Mouse (Mus musculus) liver, postnatal 0 days (tissue): ENCODE results near the gene Slc24a2. TPM values are rescaled to one million over a fixed set of nuclear protein-coding genes. Genes with fewer than 3 reads are reported as not detected.
A peak's percentile ranks its signal among the peaks of the same experiment; 100 is the strongest.

Experiments used
- ATAC-seq: fragments of 200-750 bp; cut with Nextera tagmentation; 2 replicates; pipeline ENCODE4 v1.8.0; 2017; ENCODE audit warnings: mild to moderate bottlenecking, moderate library complexity
- DNase-seq: peaks from one replicate; pipeline ENCODE4 v3.0.0-alpha.2; 2016
- H3K27ac ChIP-seq: fragments of 300-500 bp; sonication (generic); 2 replicates; pipeline ENCODE4 v1.5.1; 2014; ENCODE audit warnings: antibody characterized with exemption, moderate library complexity, mild to moderate bottlenecking, low read depth
- H3K27me3 ChIP-seq: fragments of 300-500 bp; sonication (generic); 2 replicates; pipeline ENCODE4 v1.6.1; 2014; ENCODE audit warnings: low read length, control low read depth, mixed read lengths; ENCODE audit not compliant: insufficient read depth
- H3K36me3 ChIP-seq: fragments of 300-500 bp; sonication (generic); replicated peaks from 2 replicates; pipeline ENCODE4 v1.6.1; 2014; ENCODE audit warnings: mild to moderate bottlenecking, control low read depth, low read length, moderate library complexity, mixed read lengths; ENCODE audit not compliant: insufficient read depth
- H3K4me1 ChIP-seq: fragments of 300-500 bp; sonication (generic); 2 replicates; pipeline ENCODE4 v1.6.1; 2014; ENCODE audit warnings: antibody characterized with exemption, mild to moderate bottlenecking, control low read depth; ENCODE audit not compliant: insufficient read depth
- H3K4me2 ChIP-seq: fragments of 300-500 bp; sonication (generic); 2 replicates; pipeline ENCODE4 v1.6.1; 2014; ENCODE audit warnings: low read depth, mild to moderate bottlenecking, low read length, moderate library complexity, mixed read lengths
- H3K4me3 ChIP-seq: fragments of 300-500 bp; sonication (generic); 2 replicates; pipeline ENCODE4 v1.5.1; 2014; ENCODE audit warnings: low read depth, low read length
- H3K9ac ChIP-seq: fragments of 300-500 bp; sonication (generic); replicated peaks from 2 replicates; pipeline ENCODE4 v1.6.1; 2014; ENCODE audit warnings: mild to moderate bottlenecking, moderate library complexity
- H3K9me3 ChIP-seq: fragments of 300-500 bp; sonication (generic); 2 replicates; pipeline ENCODE4 v1.6.1; 2016; ENCODE audit warnings: mild to moderate bottlenecking, control low read depth, low read length, mixed read lengths
- CTCF ChIP-seq: sonication (generic); IDR thresholded peaks from 2 replicates; pipeline ENCODE4 v1.5.1; 2016; ENCODE audit warnings: antibody characterized with exemption, low read depth
- EP300 ChIP-seq: IDR thresholded peaks from 2 replicates; pipeline ENCODE4 v1.6.1; 2016; ENCODE audit warnings: antibody characterized with exemption, low read depth, mild to moderate bottlenecking
- WGBS: fragments of 180-500 bp; shearing (Covaris S2); extraction: QIAGEN DNeasy Blood & Tissue Kit; methylation state at CpG from one replicate; pipeline ENCODE4 v1.1.7; 2014; ENCODE audit not compliant: insufficient replicate concordance; 5-methylcytosine and 5-hydroxymethylcytosine counted together
- polyA plus RNA-seq: library from polyadenylated mRNA; unstranded; fragments of >200 nt; fragmentation: Nextera tagmentation; extraction: Ambion mirVana; gene quantifications from 2 replicates; pipeline ENCODE4 v1.2.1, GENCODE M21; 2015

Slc24a2 gene
- polyA plus RNA-seq, 1 experiment from 2014 or later, result not detected

DNA sequence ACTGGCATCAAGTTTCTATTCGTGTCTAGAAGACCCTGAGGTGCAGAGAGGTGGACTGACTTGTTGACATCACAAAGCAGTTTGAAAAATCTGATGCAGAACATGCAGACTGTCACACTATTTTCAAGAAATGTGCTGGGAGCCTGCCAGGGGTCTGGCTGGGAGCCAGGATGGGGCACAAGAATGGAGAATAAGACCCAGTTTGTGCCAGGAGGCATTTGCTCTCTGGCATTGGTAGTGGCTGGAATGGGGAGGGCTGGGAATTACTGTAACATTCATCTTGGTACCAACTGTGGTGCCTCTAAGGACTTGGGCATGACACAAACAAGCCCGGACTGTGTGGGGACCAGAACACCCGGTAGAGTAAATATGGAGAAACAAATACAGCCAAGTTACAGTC lies 89.4 kb downstream of the Slc24a2 start:
- no peak for TF ChIP-seq EP300
- no peak for TF ChIP-seq CTCF
- no peak overlapping the region for H3K27ac ChIP-seq
- H3K4me2 ChIP-seq, result no peak overlapping the region
- WGBS, result 64% methylated on average over 3 of the region's 3 CpGs
- H3K4me1 ChIP-seq, result no peaks in the 10 kb centered on the region
- ATAC-seq (no peak), DNase-seq (no peak)
- H3K4me3 ChIP-seq, result no peak overlapping the region
- no peak overlapping the region for H3K9ac ChIP-seq
- H3K27me3 ChIP-seq, result no peaks in the 10 kb centered on the region
- no peaks in the 10 kb centered on the region for H3K9me3 ChIP-seq
- no peaks in the 10 kb centered on the region for H3K36me3 ChIP-seq

GRCm38 (mm10) chr4:87132525-87132924 lies 97.8 kb downstream of the Slc24a2 start:
- H3K36me3 ChIP-seq, result no peaks in the 10 kb centered on the region
- DNase-seq (no peak), ATAC-seq (no peak)
- no peak overlapping the region for H3K27ac ChIP-seq
- H3K4me2 ChIP-seq, result no peak overlapping the region
- H3K9me3 ChIP-seq, result no peaks in the 10 kb centered on the region
- no peak for TF ChIP-seq CTCF
- no peak for TF ChIP-seq EP300
- H3K9ac ChIP-seq, result no peak overlapping the region
- no peaks in the 10 kb centered on the region for H3K27me3 ChIP-seq
- H3K4me3 ChIP-seq, result no peak overlapping the region
- WGBS, result 70% methylated on average over 5 of the region's 5 CpGs
- no peaks in the 10 kb centered on the region for H3K4me1 ChIP-seq

- WGBS, result 78% methylated on average over 4 of the region's 4 CpGs
- H3K9ac ChIP-seq, result no peak overlapping the region
- TF ChIP-seq EP300 (no peak), CTCF (no peak)
- no peaks in the 10 kb centered on the region for H3K27me3 ChIP-seq
- no peak overlapping the region for H3K4me2 ChIP-seq
- H3K4me1 ChIP-seq, result no peaks in the 10 kb centered on the region
- ATAC-seq, result no peak
- no peak for DNase-seq
- H3K9me3 ChIP-seq, result no peaks in the 10 kb centered on the region
- no peak overlapping the region for H3K4me3 ChIP-seq
- no peaks in the 10 kb centered on the region for H3K36me3 ChIP-seq
- no peak overlapping the region for H3K27ac ChIP-seq
Observed at GRCm38 (mm10) chr4:87126756-87127155, 103.5 kb downstream of the Slc24a2 start.

DNA sequence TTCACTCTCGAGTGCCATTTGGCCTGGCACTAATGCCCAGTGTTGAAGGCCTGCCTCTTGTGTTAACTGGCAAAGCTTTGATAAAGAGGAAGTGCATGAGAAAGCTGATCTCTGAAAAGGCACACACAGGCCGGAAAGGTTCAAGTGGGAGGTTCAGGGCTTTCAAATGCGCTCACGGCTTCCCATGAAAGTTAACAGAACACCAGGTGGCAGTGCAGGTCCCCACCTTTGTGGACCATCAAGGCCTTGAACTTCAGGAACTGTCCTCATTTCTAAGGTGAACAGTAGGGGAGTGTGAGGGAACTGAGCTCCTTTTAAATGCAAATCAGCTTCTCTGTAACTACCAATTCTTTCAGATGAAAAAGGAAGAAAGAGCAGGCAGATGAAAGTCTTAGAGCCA lies 110.5 kb downstream of the Slc24a2 start:
- Histone ChIP-seq H3K4me1 (no peaks in the 10 kb centered on the region), H3K27ac (no peak overlapping the region), H3K9me3 (no peaks in the 10 kb centered on the region), H3K4me2 (no peak overlapping the region), H3K9ac (no peak overlapping the region), H3K4me3 (no peak overlapping the region), H3K27me3 (no peaks in the 10 kb centered on the region), H3K36me3 (no peaks in the 10 kb centered on the region)
- 23% methylated on average over 4 of the region's 4 CpGs for WGBS
- no peak for ATAC-seq
- TF ChIP-seq CTCF (0 out of 2 replicates have a peak, but pooled peaks have one; percentile 6), EP300 (no peak)
- DNase-seq, result no peak

GRCm38 (mm10) chr4:87115726-87116125 lies 114.6 kb downstream of the Slc24a2 start:
- WGBS, result 51% methylated on average over 4 of the region's 4 CpGs
- Histone ChIP-seq H3K9ac (no peak overlapping the region), H3K4me2 (no peak overlapping the region), H3K27ac (no peak overlapping the region), H3K4me1 (no peaks in the 10 kb centered on the region), H3K36me3 (no peaks in the 10 kb centered on the region), H3K27me3 (no peaks in the 10 kb centered on the region), H3K9me3 (no peaks in the 10 kb centered on the region), H3K4me3 (no peak overlapping the region)
- DNase-seq, result no peak
- ATAC-seq, result no peak
- no peak for TF ChIP-seq EP300
- TF ChIP-seq CTCF, result no peak

DNA sequence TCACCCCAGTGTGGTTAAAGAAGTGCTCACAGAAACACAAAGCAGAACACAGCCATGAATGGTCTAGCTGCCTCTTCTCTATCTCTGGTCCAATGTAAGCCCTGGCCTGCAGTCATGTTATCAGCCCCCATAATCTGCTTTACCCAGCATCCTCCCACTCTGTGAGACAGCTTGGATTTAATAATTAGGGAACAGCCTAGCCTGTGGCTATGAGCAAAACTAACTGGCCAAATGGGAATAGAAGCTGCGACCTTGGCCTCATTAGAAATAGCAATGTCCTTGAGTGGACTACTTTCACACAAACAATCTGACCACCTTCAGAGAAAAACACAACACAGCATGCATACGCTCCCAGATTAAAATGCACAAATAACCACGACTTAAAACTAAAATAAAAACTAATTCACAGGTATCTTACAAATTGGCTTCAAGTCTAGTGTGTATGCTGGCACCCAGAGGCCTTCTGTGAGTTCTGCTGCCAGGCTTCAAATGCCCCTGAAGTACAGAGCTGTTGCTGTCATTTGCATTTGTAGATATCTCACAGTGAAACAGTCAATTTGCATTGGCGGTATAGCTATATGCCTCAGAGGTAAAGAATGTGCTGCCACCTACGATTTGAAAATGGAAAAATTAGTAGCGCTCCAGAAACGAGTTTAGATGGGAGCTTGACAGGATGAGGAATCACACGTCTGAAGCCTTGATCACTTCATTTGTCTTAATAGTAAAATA lies 120.8 kb downstream of the Slc24a2 start:
- no peaks in the 10 kb centered on the region for H3K36me3 ChIP-seq
- DNase-seq, result no peak
- no peak overlapping the region for H3K4me2 ChIP-seq
- H3K9ac ChIP-seq, result no peak overlapping the region
- TF ChIP-seq EP300 (no peak), CTCF (no peak)
- no peaks in the 10 kb centered on the region for H3K4me1 ChIP-seq
- H3K9me3 ChIP-seq, result no peaks in the 10 kb centered on the region
- no peak for ATAC-seq
- H3K27ac ChIP-seq, result no peak overlapping the region
- WGBS, result 76% methylated on average over 8 of the region's 8 CpGs
- H3K4me3 ChIP-seq, result no peak overlapping the region
- no peaks in the 10 kb centered on the region for H3K27me3 ChIP-seq

DNA sequence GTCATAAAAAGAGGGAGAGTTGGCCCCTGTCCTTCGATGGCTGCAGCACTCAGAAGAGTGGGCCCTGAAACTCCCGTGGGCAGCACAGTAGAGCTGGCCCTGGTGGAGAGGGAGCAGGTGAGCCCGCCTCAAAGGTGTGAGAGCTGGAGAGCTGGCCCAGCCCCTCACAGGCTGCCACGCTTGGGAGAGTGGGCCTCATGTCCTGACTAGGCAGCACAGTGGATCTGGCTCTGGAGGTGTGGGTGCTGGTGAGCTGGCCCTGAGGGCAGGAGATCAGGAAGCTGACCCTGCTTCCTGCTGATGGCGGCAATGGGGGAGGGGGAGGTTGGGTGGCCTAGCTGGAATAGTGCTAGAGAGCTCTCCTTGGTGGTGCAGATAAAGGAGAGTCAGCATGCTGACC lies 129.3 kb downstream of the Slc24a2 start:
- 64% methylated on average over 5 of the region's 5 CpGs for WGBS
- Histone ChIP-seq H3K27ac (no peak overlapping the region), H3K4me1 (no peaks in the 10 kb centered on the region), H3K4me2 (no peak overlapping the region), H3K9me3 (no peaks in the 10 kb centered on the region), H3K4me3 (no peak overlapping the region), H3K36me3 (no peaks in the 10 kb centered on the region), H3K27me3 (no peaks in the 10 kb centered on the region), H3K9ac (no peak overlapping the region)
- no peak for TF ChIP-seq CTCF
- TF ChIP-seq EP300, result no peak
- no peak for ATAC-seq
- DNase-seq, result no peak
